Mouse (Mus musculus) splenic B cell, adult 2 months (primary cell): ENCODE data around the gene Luzp1.

Experiments used
- DNase-seq: peaks from one replicate; pipeline ENCODE4 v3.0.0-alpha.2; 2011; ENCODE audit warnings: low read depth, low spot score
- H3K27me3 ChIP-seq: 2 replicates; pipeline ENCODE4 v1.6.1; 2012; ENCODE audit warnings: mild to moderate bottlenecking, low read length, moderate library complexity, mixed read lengths; ENCODE audit not compliant: control insufficient read depth, poor library complexity, insufficient read depth, severe bottlenecking
- H3K36me3 ChIP-seq: 2 replicates; pipeline ENCODE4 v1.6.1; 2012; ENCODE audit warnings: mild to moderate bottlenecking, low read length, moderate library complexity, mixed read lengths; ENCODE audit not compliant: control insufficient read depth, poor library complexity, insufficient read depth, severe bottlenecking

Luzp1 gene

DNA sequence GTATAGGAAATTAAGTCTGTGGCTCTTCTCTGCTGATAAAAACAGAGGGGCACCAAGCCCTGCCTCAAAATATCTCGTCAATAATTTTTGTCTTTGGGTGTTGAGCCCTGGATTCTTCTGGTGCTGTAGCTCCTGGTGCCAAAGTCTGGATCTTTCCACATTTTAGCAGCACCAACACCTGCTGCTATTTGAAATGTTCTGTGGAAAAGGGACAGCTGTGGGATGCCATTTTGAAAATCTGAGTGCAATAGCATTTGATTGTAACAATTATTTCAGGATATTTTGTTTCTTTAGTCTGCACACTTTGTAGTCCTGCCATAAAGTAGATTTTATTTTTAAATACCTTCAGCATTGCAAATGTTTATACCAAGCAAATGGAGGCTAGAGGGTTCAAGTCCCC, 78.2 kb downstream of the Luzp1 start:
- H3K27me3 ChIP-seq = no peaks in the 10 kb centered on the region
- DNase-seq = no peak
- H3K36me3 ChIP-seq = peaks cover 9% of the 10 kb centered on the region; the same call in 1 of the 2 replicates

- Histone ChIP-seq H3K27me3 (no peaks in the 10 kb centered on the region), H3K36me3 (peaks cover 9% of the 10 kb centered on the region; the same call in 1 of the 2 replicates)
- DNase-seq = no peak
Measured at GRCm38 (mm10) chr4:136548381-136548801, 78.8 kb downstream of the Luzp1 start.

GRCm38 (mm10) chr4:136553108-136553507, 83.5 kb downstream of the Luzp1 start:
- H3K27me3 ChIP-seq = no peaks in the 10 kb centered on the region
- no peak for DNase-seq
- H3K36me3 ChIP-seq = peaks cover 17% of the 10 kb centered on the region

DNA sequence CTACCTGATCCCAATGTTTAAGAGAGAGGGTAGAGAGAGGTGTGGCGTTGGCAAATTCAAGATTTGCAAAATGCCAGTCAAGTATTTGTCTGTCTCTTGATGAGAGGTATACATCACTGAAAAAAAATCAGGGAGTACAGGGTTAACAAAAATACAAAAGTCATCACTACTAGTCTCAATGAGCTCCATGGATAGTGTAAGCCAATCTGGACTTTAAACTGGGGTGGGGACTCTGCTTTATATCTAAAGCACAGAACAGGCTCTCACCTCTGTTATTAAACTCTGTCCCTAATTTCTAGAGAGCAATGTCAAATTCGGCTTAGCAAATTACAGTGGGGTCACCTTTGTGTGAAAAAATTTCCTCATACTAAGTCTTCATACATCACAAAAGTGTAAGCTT, 88.1 kb downstream of the Luzp1 start:
- Histone ChIP-seq H3K27me3 (no peaks in the 10 kb centered on the region), H3K36me3 (peaks cover 14% of the 10 kb centered on the region)
- DNase-seq = no peak

DNA sequence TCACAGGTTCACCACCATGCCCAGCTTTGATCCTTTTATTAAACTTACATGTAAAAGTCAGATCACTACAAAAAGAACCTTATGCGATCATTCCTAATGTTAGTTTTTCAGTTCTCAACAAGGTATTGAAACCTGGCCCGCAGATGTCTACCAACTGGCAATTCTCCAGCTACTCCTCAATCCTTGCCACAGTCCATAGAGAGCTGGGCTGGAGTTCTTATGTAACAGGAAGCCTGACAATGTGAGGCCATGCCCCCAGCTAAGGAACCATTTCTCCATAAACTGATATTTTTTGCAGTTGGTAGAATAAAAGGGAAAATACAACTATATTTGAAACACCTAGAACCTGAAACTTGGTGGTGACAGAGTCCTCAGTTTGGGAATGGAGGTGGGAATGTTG, 90.1 kb downstream of the Luzp1 start:
- H3K27me3 ChIP-seq = no peaks in the 10 kb centered on the region
- peaks cover 14% of the 10 kb centered on the region for H3K36me3 ChIP-seq
- DNase-seq = no peak

GRCm38 (mm10) chr4:136560270-136560991, 90.9 kb downstream of the Luzp1 start:
- no peaks in the 10 kb centered on the region for H3K27me3 ChIP-seq
- DNase-seq = no peak

DNA sequence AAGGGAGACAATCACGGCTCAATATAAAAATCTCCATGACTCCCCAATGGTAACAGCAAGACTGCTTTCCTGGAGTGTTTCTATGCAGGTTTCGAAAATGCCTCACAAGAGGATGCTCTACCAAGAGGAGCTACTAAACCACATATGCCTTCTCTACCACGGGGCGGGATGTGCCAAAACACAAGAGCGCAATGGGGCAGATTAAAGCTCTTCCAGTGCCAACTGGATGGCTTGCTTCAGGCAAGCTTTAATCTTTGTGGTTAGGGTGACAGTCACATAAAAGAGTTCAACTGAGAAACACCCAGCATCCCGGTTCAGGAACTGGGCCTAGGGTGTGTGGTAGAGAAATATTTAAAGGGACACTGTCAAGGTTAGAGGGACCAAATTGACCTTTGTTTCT, 93.2 kb downstream of the Luzp1 start:
- no peaks in the 10 kb centered on the region for H3K27me3 ChIP-seq
- DNase-seq = no peak
- peaks cover 13% of the 10 kb centered on the region for H3K36me3 ChIP-seq

More at GRCm38 (mm10) chr4:136560270-136560991, 90.9 kb downstream of the Luzp1 start:
- peaks cover 12% of the 10 kb centered on the region for H3K36me3 ChIP-seq

GRCm38 (mm10) chr4:136568629-136569028, 99.1 kb downstream of the Luzp1 start:
- H3K36me3 ChIP-seq = peaks cover 17% of the 10 kb centered on the region; the same call in 1 of the 2 replicates
- no peaks in the 10 kb centered on the region for H3K27me3 ChIP-seq
- peak; percentile 9 for DNase-seq

GRCm38 (mm10) chr4:136569998-136570397, 100.4 kb downstream of the Luzp1 start:
- peak; percentile 6 for DNase-seq
- Histone ChIP-seq H3K27me3 (no peaks in the 10 kb centered on the region), H3K36me3 (peaks cover 17% of the 10 kb centered on the region; the same call in 1 of the 2 replicates)

GRCm38 (mm10) chr4:136581885-136582284, 112.3 kb downstream of the Luzp1 start:
- no peaks in the 10 kb centered on the region for H3K36me3 ChIP-seq

GRCm38 (mm10) chr4:136587221-136587827, 117.8 kb downstream of the Luzp1 start:
- Histone ChIP-seq H3K27me3 (no peaks in the 10 kb centered on the region), H3K36me3 (no peaks in the 10 kb centered on the region)
- DNase-seq = no peak

More at GRCm38 (mm10) chr4:136581885-136582284, 112.3 kb downstream of the Luzp1 start:
- DNase-seq = no peak
- no peaks in the 10 kb centered on the region for H3K27me3 ChIP-seq

GRCm38 (mm10) chr4:136588003-136588402, 118.4 kb downstream of the Luzp1 start:
- DNase-seq = no peak
- Histone ChIP-seq H3K36me3 (no peaks in the 10 kb centered on the region), H3K27me3 (no peaks in the 10 kb centered on the region)

- DNase-seq = no peak
- H3K36me3 ChIP-seq = no peaks in the 10 kb centered on the region
- no peaks in the 10 kb centered on the region for H3K27me3 ChIP-seq
Measured at GRCm38 (mm10) chr4:136592111-136592510, 122.5 kb downstream of the Luzp1 start.

DNA sequence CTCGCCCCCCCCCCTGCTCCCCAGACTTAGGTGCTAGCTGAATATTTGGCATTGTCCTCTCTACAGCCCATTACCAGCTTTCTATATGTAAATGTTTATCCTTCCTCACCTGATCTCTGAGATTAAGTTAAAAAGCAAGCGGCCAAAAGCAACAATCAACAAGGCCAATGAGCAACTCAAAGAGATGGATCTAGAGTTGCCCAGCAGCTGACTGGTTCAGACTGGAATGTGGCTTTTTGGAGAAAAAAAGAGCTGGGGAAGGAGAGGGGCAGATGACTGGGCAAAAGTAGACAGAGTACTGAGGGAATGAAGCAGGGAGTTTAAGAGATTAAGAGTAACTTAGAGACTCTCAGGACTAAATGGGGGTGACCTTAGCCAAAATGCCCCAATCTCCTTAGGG, 124.4 kb downstream of the Luzp1 start:
- Histone ChIP-seq H3K27me3 (no peaks in the 10 kb centered on the region), H3K36me3 (no peaks in the 10 kb centered on the region)
- DNase-seq = no peak

GRCm38 (mm10) chr4:136595221-136595620, 125.7 kb downstream of the Luzp1 start:
- Histone ChIP-seq H3K36me3 (no peaks in the 10 kb centered on the region), H3K27me3 (no peaks in the 10 kb centered on the region)
- no peak for DNase-seq
